Mouse (Mus musculus) forebrain, postnatal 0 days (tissue): ENCODE data around the gene Zfp281. TPM values are rescaled to one million over a fixed set of nuclear protein-coding genes. Genes with fewer than 3 reads are reported as not detected.

Experiments
- ATAC-seq: fragments of 200-750 bp; cut with Nextera tagmentation; 2 replicates; pipeline ENCODE4 v1.8.0; 2017; ENCODE audit warnings: mild to moderate bottlenecking, moderate library complexity
- DNase-seq: peaks from one replicate; pipeline ENCODE4 v3.0.0-alpha.2; 2015
- H3K27ac ChIP-seq: fragments of 300-500 bp; sonication (generic); 2 replicates; pipeline ENCODE4 v1.5.1; 2014; ENCODE audit warnings: low read depth, mild to moderate bottlenecking, antibody characterized with exemption, low read length, moderate library complexity, mixed read lengths
- H3K27me3 ChIP-seq: fragments of 300-500 bp; sonication (generic); 2 replicates; pipeline ENCODE4 v1.6.1; 2014; ENCODE audit warnings: mild to moderate bottlenecking, low read length, mixed read lengths; ENCODE audit not compliant: insufficient read depth
- H3K36me3 ChIP-seq: fragments of 300-500 bp; sonication (generic); 2 replicates; pipeline ENCODE4 v1.6.1; 2014; ENCODE audit warnings: mild to moderate bottlenecking, moderate library complexity; ENCODE audit not compliant: insufficient read depth
- H3K4me1 ChIP-seq: fragments of 300-500 bp; sonication (generic); 2 replicates; pipeline ENCODE4 v1.6.1; 2014; ENCODE audit warnings: antibody characterized with exemption; ENCODE audit not compliant: insufficient read depth
- H3K4me2 ChIP-seq: fragments of 300-500 bp; sonication (generic); 2 replicates; pipeline ENCODE4 v1.6.1; 2014; ENCODE audit warnings: low read depth, mild to moderate bottlenecking, moderate library complexity
- H3K4me3 ChIP-seq: fragments of 300-500 bp; sonication (generic); 2 replicates; pipeline ENCODE4 v1.5.1; 2014; ENCODE audit warnings: low read depth, low read length, mixed read lengths
- H3K9ac ChIP-seq: fragments of 300-500 bp; sonication (generic); 2 replicates; pipeline ENCODE4 v1.6.1; 2014; ENCODE audit warnings: mild to moderate bottlenecking
- H3K9me3 ChIP-seq: fragments of 300-500 bp; sonication (generic); 2 replicates; pipeline ENCODE4 v1.6.1; 2016; ENCODE audit warnings: low read length
- CTCF ChIP-seq: sonication (generic); IDR thresholded peaks from 2 replicates; pipeline ENCODE4 v1.5.1; 2016; ENCODE audit warnings: antibody characterized with exemption, control low read depth, low read depth
- WGBS: fragments of 180-500 bp; shearing (Covaris S2); extraction: QIAGEN DNeasy Blood & Tissue Kit; methylation state at CpG from one replicate; pipeline ENCODE4 v1.1.7; 2014; 5-methylcytosine and 5-hydroxymethylcytosine counted together
- polyA plus RNA-seq: library from polyadenylated mRNA; unstranded; fragments of >200 nt; fragmentation: Nextera tagmentation; extraction: Ambion mirVana; gene quantifications from 2 replicates; pipeline ENCODE4 v1.2.1, GENCODE M21; 2015
- total RNA-seq: library from RNA; depleted of rRNA; stranded (reverse); fragments of >200 nt; gene quantifications from 2 replicates; pipeline ENCODE4 v1.2.3, GENCODE M21; 2014

The Zfp281 gene
- total and polyA plus RNA-seq, 2 experiments from 2014 or later = 23.5 to 43.6 TPM

DNA sequence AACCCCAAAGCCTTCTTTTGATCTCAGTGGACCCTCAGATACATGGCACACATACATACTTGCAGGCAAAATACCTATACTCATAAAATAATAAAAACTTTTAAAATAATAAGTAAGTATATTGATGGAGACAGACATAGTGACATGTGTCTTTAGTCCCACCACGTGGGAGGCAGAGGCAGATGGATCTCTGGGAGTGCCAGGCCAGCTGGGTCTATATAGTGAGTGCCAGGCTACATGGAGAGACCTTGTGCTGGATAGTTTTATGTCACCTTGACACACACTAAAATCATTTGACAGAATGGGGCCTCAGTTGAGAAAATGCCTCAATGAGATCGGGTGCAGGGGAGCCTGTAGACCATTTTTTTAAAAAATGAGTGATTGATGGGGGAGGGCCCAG, 41.8 kb downstream of the Zfp281 start:
- DNase-seq = no peak
- no peaks in the 10 kb centered on the region for H3K27me3 ChIP-seq
- no peak overlapping the region for H3K4me3 ChIP-seq
- H3K4me2 ChIP-seq = no peak overlapping the region
- 53% methylated on average over 2 of the region's 2 CpGs for WGBS
- H3K27ac ChIP-seq = no peak overlapping the region
- H3K36me3 ChIP-seq = no peaks in the 10 kb centered on the region
- no peaks in the 10 kb centered on the region for H3K9me3 ChIP-seq
- peaks cover 10% of the 10 kb centered on the region for H3K4me1 ChIP-seq
- no peak for TF ChIP-seq CTCF
- no peak overlapping the region for H3K9ac ChIP-seq
- no peak for ATAC-seq

DNA sequence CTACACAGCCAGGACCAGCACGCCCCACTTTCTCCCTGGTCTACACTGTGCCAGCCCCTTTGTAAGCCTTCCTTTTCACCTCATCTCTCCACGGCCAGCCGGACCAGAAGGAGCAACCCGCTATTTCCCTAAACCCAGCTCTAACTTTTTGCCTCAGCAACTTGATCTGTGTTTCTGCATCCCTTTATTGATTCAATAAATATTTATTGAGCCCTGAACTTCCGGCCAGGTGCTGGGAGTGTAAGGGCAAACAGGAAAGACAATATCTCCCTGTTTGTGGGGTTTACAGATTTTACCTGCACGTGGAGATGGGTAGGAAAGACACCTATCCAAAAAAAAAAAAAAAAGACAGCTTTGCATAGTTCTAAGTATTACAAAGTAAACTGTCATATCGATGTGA, 45.2 kb downstream of the Zfp281 start:
- 73% methylated on average over 7 of the region's 7 CpGs for WGBS
- H3K9ac ChIP-seq = no peak overlapping the region
- no peaks in the 10 kb centered on the region for H3K9me3 ChIP-seq
- no peak overlapping the region for H3K4me2 ChIP-seq
- no peaks in the 10 kb centered on the region for H3K4me1 ChIP-seq
- H3K36me3 ChIP-seq = no peaks in the 10 kb centered on the region
- no peak overlapping the region for H3K4me3 ChIP-seq
- no peak for TF ChIP-seq CTCF
- ATAC-seq = no peak
- H3K27ac ChIP-seq = no peak overlapping the region
- H3K27me3 ChIP-seq = no peaks in the 10 kb centered on the region
- no peak for DNase-seq

DNA sequence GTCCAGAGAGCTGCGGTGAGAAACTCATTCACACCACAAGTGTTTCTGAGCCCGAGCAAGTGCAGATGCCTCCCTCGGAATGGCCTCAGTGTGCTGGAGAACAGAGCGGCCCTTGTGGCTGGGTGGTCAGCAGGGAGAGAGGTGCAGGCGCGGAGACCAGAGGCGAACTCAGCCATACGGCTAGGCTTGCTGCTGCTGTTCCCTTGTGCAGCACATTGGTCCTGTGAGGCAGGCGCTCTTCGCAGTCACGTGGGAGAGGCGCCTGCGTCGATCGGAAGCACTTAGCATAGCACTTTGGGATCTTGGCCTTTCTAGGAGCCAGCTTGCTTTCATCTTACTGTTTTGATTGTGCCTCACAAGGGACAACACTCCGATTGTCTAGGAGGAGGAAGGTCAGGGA, 45.7 kb downstream of the Zfp281 start:
- Histone ChIP-seq H3K27me3 (no peaks in the 10 kb centered on the region), H3K4me1 (no peaks in the 10 kb centered on the region), H3K9me3 (no peaks in the 10 kb centered on the region), H3K4me2 (peak overlapping the region; percentile 15; the same call in 1 of the 2 replicates), H3K4me3 (no peak overlapping the region), H3K9ac (no peak overlapping the region), H3K27ac (no peak overlapping the region), H3K36me3 (no peaks in the 10 kb centered on the region)
- ATAC-seq (peak; percentile 59), DNase-seq (no peak)
- TF ChIP-seq CTCF = no peak
- WGBS = 41% methylated on average over 16 of the region's 16 CpGs

DNA sequence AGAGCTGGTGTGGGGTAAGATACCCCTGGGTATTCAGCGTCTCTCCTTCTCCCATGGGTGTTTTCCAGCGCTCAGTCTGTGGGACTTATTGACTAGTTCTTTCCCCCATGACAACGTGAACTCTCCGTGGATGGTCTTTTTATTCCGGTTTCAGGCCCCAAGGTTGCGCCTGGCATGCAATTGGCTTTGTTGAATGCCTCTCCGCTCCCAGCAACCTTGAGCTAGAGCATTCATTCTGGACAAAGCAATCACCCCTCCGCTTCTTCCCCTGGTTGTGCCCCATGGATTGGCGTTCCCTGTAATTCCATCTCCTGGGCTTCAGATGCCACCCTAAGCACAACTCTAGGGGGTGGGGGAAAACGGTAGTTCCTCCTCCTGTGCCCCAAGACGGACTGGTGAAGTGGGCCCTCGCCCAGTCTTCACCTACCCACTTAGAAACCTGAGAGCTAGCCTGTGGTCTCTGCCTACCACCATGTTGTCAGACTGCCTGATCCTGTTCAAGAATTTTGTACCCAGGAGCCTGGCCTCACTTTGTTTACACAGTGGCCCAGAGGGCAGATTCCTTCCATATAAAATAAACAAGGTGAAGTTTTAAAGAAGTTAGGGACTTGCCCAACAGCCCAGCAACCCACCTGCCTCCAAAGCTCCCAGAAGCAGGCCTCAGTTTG, 47.2 kb downstream of the Zfp281 start:
- Histone ChIP-seq H3K4me3 (no peak overlapping the region), H3K4me2 (no peak overlapping the region), H3K36me3 (no peaks in the 10 kb centered on the region), H3K27ac (no peak overlapping the region), H3K9ac (no peak overlapping the region), H3K4me1 (no peaks in the 10 kb centered on the region), H3K9me3 (no peaks in the 10 kb centered on the region), H3K27me3 (no peaks in the 10 kb centered on the region)
- WGBS = 85% methylated on average over 12 of the region's 12 CpGs
- DNase-seq (no peak), ATAC-seq (no peak)
- no peak for TF ChIP-seq CTCF

DNA sequence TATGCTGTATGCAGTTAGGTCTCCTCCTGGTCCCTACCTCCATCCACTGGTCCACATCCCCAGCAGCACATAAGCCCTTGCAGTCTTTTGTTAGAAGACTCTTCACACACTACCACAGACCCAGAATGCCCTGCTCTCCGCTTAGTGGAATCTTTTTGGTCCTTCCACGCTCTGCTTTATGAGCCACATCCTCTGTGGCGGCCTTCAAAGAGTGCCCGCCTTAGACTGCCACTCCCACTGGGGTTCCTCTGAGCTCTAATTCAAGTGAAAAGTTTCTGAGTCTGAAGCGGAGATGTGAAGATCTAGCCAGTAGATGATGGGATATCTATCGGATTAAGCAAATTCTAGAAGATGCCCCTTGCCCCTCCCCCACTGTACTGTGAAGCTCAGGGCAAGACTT, 47.9 kb downstream of the Zfp281 start:
- Histone ChIP-seq H3K27ac (no peak overlapping the region), H3K27me3 (no peaks in the 10 kb centered on the region), H3K4me1 (no peaks in the 10 kb centered on the region), H3K9me3 (no peaks in the 10 kb centered on the region), H3K36me3 (no peaks in the 10 kb centered on the region), H3K9ac (no peak overlapping the region), H3K4me3 (no peak overlapping the region), H3K4me2 (no peak overlapping the region)
- no peak for ATAC-seq
- DNase-seq = no peak
- WGBS = 81% methylated on average over 6 of the region's 6 CpGs
- TF ChIP-seq CTCF = no peak

DNA sequence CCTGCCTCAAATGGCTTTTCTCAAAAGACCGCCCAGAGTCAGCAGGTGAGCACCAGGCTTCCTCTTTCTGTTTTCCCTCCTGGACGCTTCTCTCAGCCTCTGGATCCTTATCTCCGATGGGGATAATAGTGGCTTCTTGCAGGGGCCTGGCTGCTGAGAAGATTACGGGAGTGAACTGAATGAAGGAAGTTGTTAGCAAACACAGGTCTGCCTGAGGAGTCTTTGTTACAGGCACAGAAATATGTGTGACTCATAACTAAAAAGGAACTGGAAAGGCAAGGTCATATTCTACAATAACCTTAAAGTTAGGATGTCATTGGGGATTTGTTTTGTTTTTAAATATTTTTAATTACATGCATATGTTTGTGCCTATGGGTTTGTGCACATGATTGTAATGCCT, 48.6 kb downstream of the Zfp281 start:
- no peak for TF ChIP-seq CTCF
- no peaks in the 10 kb centered on the region for H3K27me3 ChIP-seq
- DNase-seq (no peak), ATAC-seq (no peak)
- H3K9me3 ChIP-seq = no peaks in the 10 kb centered on the region
- H3K27ac ChIP-seq = no peak overlapping the region
- WGBS = 56% methylated on average over 4 of the region's 4 CpGs
- H3K4me1 ChIP-seq = no peaks in the 10 kb centered on the region
- H3K4me2 ChIP-seq = no peak overlapping the region
- no peaks in the 10 kb centered on the region for H3K36me3 ChIP-seq
- no peak overlapping the region for H3K4me3 ChIP-seq
- no peak overlapping the region for H3K9ac ChIP-seq

DNA sequence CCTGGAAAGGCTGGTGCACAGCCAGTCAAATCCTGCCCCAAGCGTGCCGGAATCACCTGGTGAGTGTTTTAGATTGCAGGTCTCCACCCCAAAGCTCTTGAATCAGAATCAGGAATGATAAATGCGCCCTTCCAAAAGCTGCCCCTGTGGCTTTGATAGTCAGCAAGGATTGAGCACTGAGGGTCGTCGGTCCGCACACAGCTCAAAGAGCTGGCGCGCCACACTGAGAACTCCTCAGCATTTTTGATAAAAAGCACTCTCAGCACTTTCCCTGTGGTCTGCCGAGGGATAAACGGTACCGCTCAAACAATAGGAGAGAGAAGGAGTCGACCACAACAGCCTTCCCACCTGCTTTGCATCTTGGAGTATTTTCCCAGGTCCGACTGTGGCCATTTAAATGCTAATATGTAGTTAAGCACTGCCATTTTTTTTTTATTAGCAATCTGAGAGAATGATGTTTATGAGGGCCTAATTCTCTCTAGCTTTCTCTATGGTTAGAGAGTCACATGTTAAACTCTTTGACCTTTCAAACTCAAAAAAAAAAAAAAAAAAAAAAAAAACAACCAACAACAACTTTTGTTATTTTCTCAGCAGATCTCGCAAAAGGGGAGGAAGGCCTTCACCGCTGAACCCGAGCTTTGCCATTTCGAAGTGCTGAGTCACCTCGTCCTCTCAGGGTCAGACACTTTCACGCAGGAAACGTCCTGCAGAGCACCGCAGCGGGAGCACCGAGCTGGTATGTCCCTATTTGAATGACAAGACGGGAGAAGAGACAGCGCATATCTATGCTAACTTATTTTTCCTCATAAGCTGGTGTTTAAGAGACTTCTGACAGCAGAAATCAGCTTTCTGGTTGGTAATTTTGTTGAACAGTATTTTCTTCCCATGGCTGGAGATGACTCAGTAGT, 50.1 kb downstream of the Zfp281 start:
- DNase-seq = no peak
- no peak overlapping the region for H3K9ac ChIP-seq
- H3K36me3 ChIP-seq = no peaks in the 10 kb centered on the region
- no peak for TF ChIP-seq CTCF
- 22% methylated on average over 25 of the region's 25 CpGs for WGBS
- H3K4me3 ChIP-seq = no peak overlapping the region
- no peaks in the 10 kb centered on the region for H3K9me3 ChIP-seq
- H3K4me2 ChIP-seq = no peak overlapping the region
- ATAC-seq = no peak
- no peak overlapping the region for H3K27ac ChIP-seq
- H3K4me1 ChIP-seq = no peaks in the 10 kb centered on the region
- H3K27me3 ChIP-seq = no peaks in the 10 kb centered on the region
